Mouse (Mus musculus): ENCODE results near the gene Pakap.

DNA sequence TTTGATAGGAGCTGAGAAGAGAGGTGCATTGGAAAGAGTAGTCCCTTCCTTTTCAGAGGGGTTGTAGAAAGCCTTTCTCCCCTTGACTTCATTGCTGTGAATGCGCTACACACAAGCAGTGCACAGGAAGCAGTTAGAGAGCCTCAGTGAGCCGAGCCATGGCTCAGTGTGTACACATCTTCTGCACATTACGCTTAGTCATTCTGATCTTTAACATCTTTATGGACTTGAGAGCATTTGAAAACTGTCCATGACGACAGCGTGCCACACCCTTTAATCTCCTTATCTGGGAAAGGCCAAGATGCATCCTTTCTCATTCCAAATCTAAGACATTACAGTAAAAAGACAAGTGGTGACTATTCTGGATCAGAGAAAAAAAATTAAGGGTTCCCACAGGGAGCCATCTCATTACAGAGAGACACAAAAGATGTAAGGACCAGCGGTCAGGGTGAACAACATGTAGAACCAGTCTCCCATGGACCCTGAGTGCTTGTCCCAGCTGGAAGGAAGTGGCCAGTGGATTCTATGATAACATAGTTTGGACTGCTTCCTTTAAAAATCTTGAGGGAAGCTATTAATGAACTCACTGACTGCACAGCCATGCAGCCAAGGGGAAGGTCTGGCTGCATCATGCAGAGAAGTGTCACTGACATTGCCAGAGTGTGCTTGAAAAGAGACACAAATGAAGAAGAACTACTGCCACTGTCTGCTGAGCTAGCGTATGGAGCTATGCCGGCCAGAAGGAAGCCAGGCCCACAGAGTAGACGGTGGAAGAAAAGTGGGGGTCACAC is 42.6 kb upstream of the Pakap start:
- TF ChIP-seq CTCF (IDR thresholded peaks at IDR 0.05; ENCODE audit: low read depth, low read length) (no peak), POLR2A (IDR thresholded peaks at IDR 0.05; ENCODE audit: extremely low read depth, insufficient read depth, low read length) (no peak)

Data from liver, adult 2 months (tissue).